Mouse (Mus musculus): ENCODE measurements around the gene Copz1. TPM values are rescaled to one million over a fixed set of nuclear protein-coding genes. Genes with fewer than 3 reads are reported as not detected.

Copz1 gene
- polyA plus RNA-seq, 1 experiment from 2014 or later, result 220 TPM

- no peak overlapping the region for H3K4me2 ChIP-seq (replicated peaks)
- 17% methylated on average over 11 of the region's 11 CpGs for WGBS
- H3K9me3 ChIP-seq, result no peaks in the 10 kb centered on the region
- no peak overlapping the region for H3K9ac ChIP-seq (replicated peaks)
- H3K4me3 ChIP-seq, result no peak overlapping the region
- no peak overlapping the region for H3K27ac ChIP-seq (replicated peaks)
- no peak for ATAC-seq (replicated peaks)
- H3K4me1 ChIP-seq, result peaks cover 30% of the 10 kb centered on the region
- H3K36me3 ChIP-seq, result no peaks in the 10 kb centered on the region
- peaks cover 17% of the 10 kb centered on the region; the same call in 1 of the 2 replicates for H3K27me3 ChIP-seq
Observed at GRCm38 (mm10) chr15:103336996-103337667, 64.6 kb downstream of the Copz1 start.

- Histone ChIP-seq H3K4me1 (peaks cover 27% of the 10 kb centered on the region), H3K27me3 (peaks cover 17% of the 10 kb centered on the region; the same call in 1 of the 2 replicates), H3K9ac (replicated peaks) (peak overlapping the region; percentile 59; the same call in 1 of the 2 replicates), H3K36me3 (no peaks in the 10 kb centered on the region), H3K4me3 (peak overlapping the region; percentile 64), H3K27ac (replicated peaks) (no peak overlapping the region), H3K4me2 (replicated peaks) (peak overlapping the region; percentile 88), H3K9me3 (no peaks in the 10 kb centered on the region)
- ATAC-seq (replicated peaks), result no peak
- WGBS, result 36% methylated on average over 4 of the region's 4 CpGs
Observed at GRCm38 (mm10) chr15:103338829-103339165, 66.3 kb downstream of the Copz1 start.

GRCm38 (mm10) chr15:103339166-103339960, 66.8 kb downstream of the Copz1 start:
- Histone ChIP-seq H3K4me3 (peak overlapping the region; percentile 64), H3K27ac (replicated peaks) (no peak overlapping the region), H3K36me3 (no peaks in the 10 kb centered on the region), H3K27me3 (peaks cover 17% of the 10 kb centered on the region; the same call in 1 of the 2 replicates), H3K4me1 (peaks cover 21% of the 10 kb centered on the region), H3K9ac (replicated peaks) (peak overlapping the region; percentile 59), H3K4me2 (replicated peaks) (peak overlapping the region; percentile 88), H3K9me3 (no peaks in the 10 kb centered on the region)
- ATAC-seq (replicated peaks), result peak; percentile 48
- 8% methylated on average over 29 of the region's 31 CpGs for WGBS

DNA sequence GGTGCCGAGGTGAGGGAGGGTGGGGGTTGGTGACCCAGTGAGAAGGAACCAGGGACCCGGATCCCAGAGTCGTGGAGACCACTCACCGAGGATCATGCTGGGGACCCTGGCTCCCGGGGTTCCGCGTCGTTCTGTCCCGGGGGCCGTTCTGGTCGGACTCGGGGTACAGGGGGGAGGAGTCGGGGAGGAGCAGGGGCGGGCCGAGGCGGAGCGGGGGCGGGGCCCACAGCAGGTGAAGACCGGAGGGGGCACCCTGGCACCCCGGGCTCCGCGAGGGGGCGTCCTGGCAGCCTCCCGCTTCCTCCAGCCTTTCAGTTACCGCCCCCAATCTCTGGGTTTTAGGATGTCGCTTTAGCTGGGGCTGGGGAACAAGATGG, 67.4 kb downstream of the Copz1 start, which contains the start of gene Zfp385a:
TSS of gene Zfp385a (minus strand) at position 133 of the 377 bp plus-strand sequence.
- Histone ChIP-seq H3K36me3 (no peaks in the 10 kb centered on the region), H3K9ac (replicated peaks) (peak within 1 kb of the TSS; percentile 59), H3K4me1 (peaks cover 20% of the 10 kb centered on the region), H3K9me3 (no peaks in the 10 kb centered on the region), H3K4me2 (replicated peaks) (peak within 1 kb of the TSS; percentile 88), H3K27me3 (peaks cover 17% of the 10 kb centered on the region; the same call in 1 of the 2 replicates), H3K4me3 (peak within 1 kb of the TSS; percentile 64), H3K27ac (replicated peaks) (no peak within 1 kb of the TSS)
- ATAC-seq (replicated peaks), result peak; percentile 60
- WGBS, result under 1% methylated on average over 26 of the region's 26 CpGs

DNA sequence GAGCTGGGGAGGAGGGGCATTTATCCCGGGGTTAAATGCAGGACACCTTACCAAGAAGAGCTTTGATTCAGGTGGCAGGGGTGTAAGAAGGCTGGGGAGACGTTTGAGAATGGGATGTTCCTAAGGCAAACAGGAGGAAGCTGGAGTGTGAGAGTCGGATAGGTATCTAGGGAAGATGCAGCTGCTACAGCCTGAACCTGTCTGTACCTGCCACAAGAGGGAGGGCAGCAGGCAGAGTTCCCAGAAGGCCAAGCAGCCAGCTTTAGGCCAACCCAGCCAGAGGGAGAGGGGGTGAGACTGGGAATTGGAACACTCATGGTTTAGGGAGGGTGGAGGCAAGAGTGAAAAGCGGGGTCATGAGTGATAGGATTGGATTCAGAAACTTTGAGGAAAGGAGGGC, 68.3 kb downstream of the Copz1 start:
- Histone ChIP-seq H3K4me1 (peaks cover 17% of the 10 kb centered on the region), H3K4me3 (0 out of 2 replicates have a peak overlapping the region, but pooled peaks have one; percentile 2), H3K27me3 (peaks cover 17% of the 10 kb centered on the region; the same call in 1 of the 2 replicates), H3K27ac (replicated peaks) (no peak overlapping the region), H3K9me3 (no peaks in the 10 kb centered on the region), H3K9ac (replicated peaks) (peak overlapping the region; percentile 59; the same call in 1 of the 2 replicates), H3K4me2 (replicated peaks) (peak overlapping the region; percentile 88), H3K36me3 (no peaks in the 10 kb centered on the region)
- ATAC-seq (replicated peaks), result no peak
- 22% methylated on average over 4 of the region's 4 CpGs for WGBS

- H3K9ac ChIP-seq (replicated peaks), result no peak overlapping the region
- peaks cover 17% of the 10 kb centered on the region for H3K4me1 ChIP-seq
- ATAC-seq (replicated peaks), result no peak
- H3K4me2 ChIP-seq (replicated peaks), result no peak overlapping the region
- H3K36me3 ChIP-seq, result no peaks in the 10 kb centered on the region
- no peak overlapping the region for H3K4me3 ChIP-seq
- no peak overlapping the region for H3K27ac ChIP-seq (replicated peaks)
- peaks cover 17% of the 10 kb centered on the region; the same call in 1 of the 2 replicates for H3K27me3 ChIP-seq
- 53% methylated on average over 8 of the region's 8 CpGs for WGBS
- no peaks in the 10 kb centered on the region for H3K9me3 ChIP-seq
Observed at GRCm38 (mm10) chr15:103341547-103341946, 69.0 kb downstream of the Copz1 start.

DNA sequence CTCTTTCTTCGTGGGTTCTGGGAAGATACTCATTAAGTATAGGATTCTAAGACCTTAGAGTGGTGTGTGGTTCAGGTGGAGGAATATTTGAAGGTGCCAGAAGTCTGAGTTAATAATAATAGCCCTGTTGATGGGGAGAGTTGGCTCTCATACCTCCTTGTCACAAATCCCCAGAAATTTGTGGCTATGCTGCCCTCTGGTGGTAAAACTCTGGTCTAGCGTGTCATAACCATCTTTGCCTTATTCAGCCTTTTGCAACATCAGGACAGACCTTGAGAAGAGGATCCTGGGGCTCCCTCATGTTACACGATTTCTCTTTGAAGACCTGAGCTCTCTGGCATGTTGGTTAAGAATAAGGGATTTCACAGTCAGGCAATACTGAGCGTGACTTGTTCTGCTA, 69.9 kb downstream of the Copz1 start:
- no peak overlapping the region for H3K4me2 ChIP-seq (replicated peaks)
- no peaks in the 10 kb centered on the region for H3K9me3 ChIP-seq
- no peak overlapping the region for H3K27ac ChIP-seq (replicated peaks)
- peaks cover 17% of the 10 kb centered on the region; the same call in 1 of the 2 replicates for H3K27me3 ChIP-seq
- H3K4me3 ChIP-seq, result no peak overlapping the region
- peaks cover 17% of the 10 kb centered on the region for H3K4me1 ChIP-seq
- H3K9ac ChIP-seq (replicated peaks), result no peak overlapping the region
- ATAC-seq (replicated peaks), result no peak
- no peaks in the 10 kb centered on the region for H3K36me3 ChIP-seq
- WGBS, result 23% methylated on average over 4 of the region's 4 CpGs

GRCm38 (mm10) chr15:103343008-103343407, 70.5 kb downstream of the Copz1 start:
- Histone ChIP-seq H3K27me3 (peaks cover 17% of the 10 kb centered on the region; the same call in 1 of the 2 replicates), H3K4me1 (peaks cover 17% of the 10 kb centered on the region)

GRCm38 (mm10) chr15:103343556-103343955, 71.0 kb downstream of the Copz1 start:
- H3K4me1 ChIP-seq, result peaks cover 17% of the 10 kb centered on the region
- ATAC-seq (replicated peaks), result no peak
- no peaks in the 10 kb centered on the region for H3K36me3 ChIP-seq
- H3K9me3 ChIP-seq, result no peaks in the 10 kb centered on the region
- no peak overlapping the region for H3K9ac ChIP-seq (replicated peaks)
- H3K27ac ChIP-seq (replicated peaks), result no peak overlapping the region
- H3K4me3 ChIP-seq, result no peak overlapping the region
- peaks cover 17% of the 10 kb centered on the region; the same call in 1 of the 2 replicates for H3K27me3 ChIP-seq
- H3K4me2 ChIP-seq (replicated peaks), result no peak overlapping the region

More at GRCm38 (mm10) chr15:103343008-103343407, 70.5 kb downstream of the Copz1 start:
- H3K4me2 ChIP-seq (replicated peaks), result no peak overlapping the region
- WGBS, result 73% methylated on average over 3 of the region's 3 CpGs
- H3K4me3 ChIP-seq, result no peak overlapping the region
- H3K9ac ChIP-seq (replicated peaks), result no peak overlapping the region
- no peaks in the 10 kb centered on the region for H3K36me3 ChIP-seq
- H3K27ac ChIP-seq (replicated peaks), result no peak overlapping the region
- H3K9me3 ChIP-seq, result no peaks in the 10 kb centered on the region
- no peak for ATAC-seq (replicated peaks)

DNA sequence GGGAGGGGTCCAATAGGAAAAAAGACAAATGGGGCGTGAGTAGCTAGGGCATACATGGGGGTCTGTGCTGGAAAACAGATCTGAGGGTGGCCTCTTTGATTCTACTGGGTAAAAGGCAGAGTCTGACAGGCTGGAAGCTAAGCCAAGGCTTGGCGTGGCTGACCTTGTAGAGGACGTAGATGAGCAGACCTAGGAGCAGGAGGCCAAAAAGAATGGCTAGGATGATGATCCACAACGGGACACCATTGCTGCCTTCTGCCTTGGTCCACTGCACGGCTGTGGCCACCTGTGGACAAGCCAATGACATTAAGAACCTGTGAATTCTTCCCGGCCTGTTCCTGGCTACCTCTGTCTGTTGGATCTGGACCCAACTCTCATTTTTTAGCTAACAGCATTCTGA, 73.3 kb downstream of the Copz1 start:
- H3K27ac ChIP-seq (replicated peaks), result no peak overlapping the region
- 89% methylated on average over 6 of the region's 6 CpGs for WGBS
- no peak overlapping the region for H3K4me3 ChIP-seq
- H3K36me3 ChIP-seq, result no peaks in the 10 kb centered on the region
- H3K27me3 ChIP-seq, result peaks cover 8% of the 10 kb centered on the region; the same call in 1 of the 2 replicates
- no peaks in the 10 kb centered on the region for H3K9me3 ChIP-seq
- H3K9ac ChIP-seq (replicated peaks), result no peak overlapping the region
- ATAC-seq (replicated peaks), result no peak
- no peak overlapping the region for H3K4me2 ChIP-seq (replicated peaks)
- no peaks in the 10 kb centered on the region for H3K4me1 ChIP-seq

DNA sequence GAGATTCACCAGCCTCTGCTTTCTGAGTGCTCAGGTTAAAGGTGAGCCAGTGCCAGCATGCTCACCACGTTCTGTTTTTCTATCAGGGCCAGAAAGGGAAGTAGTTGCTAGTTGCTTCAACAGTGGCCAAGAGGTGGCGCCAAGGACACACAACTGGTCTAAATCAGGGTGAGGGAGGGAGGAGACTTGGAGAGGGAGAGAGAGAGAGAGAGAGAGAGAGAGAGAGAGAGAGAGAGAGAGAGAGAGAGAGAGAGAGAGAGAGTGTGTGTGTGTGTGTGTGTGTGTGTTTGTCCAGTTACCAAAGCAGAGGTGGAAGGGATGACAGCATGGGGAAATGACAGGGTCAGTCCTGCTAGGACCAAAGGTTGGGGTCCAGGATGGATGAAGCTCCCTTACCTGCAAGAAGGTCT, 74.8 kb downstream of the Copz1 start:
- H3K36me3 ChIP-seq, result no peaks in the 10 kb centered on the region
- no peak overlapping the region for H3K4me3 ChIP-seq
- H3K9ac ChIP-seq (replicated peaks), result no peak overlapping the region
- 4% methylated on average over 2 of the region's 2 CpGs for WGBS
- no peak overlapping the region for H3K4me2 ChIP-seq (replicated peaks)
- no peak overlapping the region for H3K27ac ChIP-seq (replicated peaks)
- no peak for ATAC-seq (replicated peaks)
- no peaks in the 10 kb centered on the region for H3K4me1 ChIP-seq
- no peaks in the 10 kb centered on the region for H3K27me3 ChIP-seq
- no peaks in the 10 kb centered on the region for H3K9me3 ChIP-seq

All from forebrain, embryonic 15.5 days (tissue).